Mouse (Mus musculus): ENCODE data around the gene Creb5. TPM values are rescaled to one million over a fixed set of nuclear protein-coding genes. Genes with fewer than 3 reads are reported as not detected.
A peak's percentile ranks its signal among the peaks of the same experiment; 100 is the strongest.

Creb5 gene
- polyA plus RNA-seq, 1 experiment from 2014 or later, result 5.4 TPM

GRCm38 (mm10) chr6:53472751-53473150, 185.7 kb downstream of the Creb5 start:
- H3K4me2 ChIP-seq (replicated peaks; ENCODE audit: low read depth, low read length), result no peak overlapping the region
- H3K9me3 ChIP-seq (ENCODE audit: low read length), result no peaks in the 10 kb centered on the region
- DNase-seq (ENCODE audit: low spot score) (no peak), ATAC-seq (no peak)
- TF ChIP-seq CTCF (IDR thresholded peaks at IDR 0.05) (no peak), EP300 (IDR thresholded peaks at IDR 0.05) (no peak)
- no peaks in the 10 kb centered on the region for H3K36me3 ChIP-seq (ENCODE audit: insufficient read depth, low read length)
- no peaks in the 10 kb centered on the region for H3K27me3 ChIP-seq (replicated peaks; ENCODE audit: insufficient read depth, low read length)
- no peaks in the 10 kb centered on the region; the same call in 1 of the 2 replicates for H3K4me1 ChIP-seq (ENCODE audit: insufficient read depth, low read depth, low read length)
- H3K9ac ChIP-seq (replicated peaks; ENCODE audit: low read depth), result no peak overlapping the region
- no peak overlapping the region for H3K4me3 ChIP-seq (ENCODE audit: low read depth, low read length)
- no peak overlapping the region for H3K27ac ChIP-seq (ENCODE audit: low read length)
- WGBS, result 89% methylated on average over 7 of the region's 7 CpGs

GRCm38 (mm10) chr6:53477501-53477900, 190.4 kb downstream of the Creb5 start:
- H3K4me3 ChIP-seq (ENCODE audit: low read depth, low read length), result no peak overlapping the region
- ATAC-seq (no peak), DNase-seq (ENCODE audit: low spot score) (no peak)
- WGBS, result 86% methylated on average over 5 of the region's 5 CpGs
- TF ChIP-seq CTCF (IDR thresholded peaks at IDR 0.05) (no peak), EP300 (IDR thresholded peaks at IDR 0.05) (no peak)
- H3K27me3 ChIP-seq (replicated peaks; ENCODE audit: insufficient read depth, low read length), result no peaks in the 10 kb centered on the region
- no peaks in the 10 kb centered on the region for H3K4me1 ChIP-seq (ENCODE audit: insufficient read depth, low read depth, low read length)
- H3K9ac ChIP-seq (replicated peaks; ENCODE audit: low read depth), result no peak overlapping the region
- no peaks in the 10 kb centered on the region for H3K36me3 ChIP-seq (ENCODE audit: insufficient read depth, low read length)
- H3K27ac ChIP-seq (ENCODE audit: low read length), result no peak overlapping the region
- H3K9me3 ChIP-seq (ENCODE audit: low read length), result no peaks in the 10 kb centered on the region
- no peak overlapping the region for H3K4me2 ChIP-seq (replicated peaks; ENCODE audit: low read depth, low read length)

GRCm38 (mm10) chr6:53490917-53491316, 203.8 kb downstream of the Creb5 start:
- H3K27ac ChIP-seq (ENCODE audit: low read length), result no peak overlapping the region
- DNase-seq (ENCODE audit: low spot score) (no peak), ATAC-seq (no peak)
- H3K4me2 ChIP-seq (replicated peaks; ENCODE audit: low read depth, low read length), result no peak overlapping the region
- no peak overlapping the region for H3K4me3 ChIP-seq (ENCODE audit: low read depth, low read length)
- H3K9ac ChIP-seq (replicated peaks; ENCODE audit: low read depth), result no peak overlapping the region
- no peaks in the 10 kb centered on the region for H3K4me1 ChIP-seq (ENCODE audit: insufficient read depth, low read depth, low read length)
- TF ChIP-seq CTCF (IDR thresholded peaks at IDR 0.05), result peak; percentile 45
- no peak for TF ChIP-seq EP300 (IDR thresholded peaks at IDR 0.05)
- H3K27me3 ChIP-seq (replicated peaks; ENCODE audit: insufficient read depth, low read length), result no peaks in the 10 kb centered on the region
- H3K36me3 ChIP-seq (ENCODE audit: insufficient read depth, low read length), result no peaks in the 10 kb centered on the region
- WGBS, result 96% methylated on average over 6 of the region's 6 CpGs
- H3K9me3 ChIP-seq (ENCODE audit: low read length), result no peaks in the 10 kb centered on the region

- Histone ChIP-seq H3K4me2 (replicated peaks; ENCODE audit: low read depth, low read length) (no peak overlapping the region), H3K27ac (ENCODE audit: low read length) (no peak overlapping the region), H3K9ac (replicated peaks; ENCODE audit: low read depth) (no peak overlapping the region), H3K36me3 (ENCODE audit: insufficient read depth, low read length) (no peaks in the 10 kb centered on the region), H3K27me3 (replicated peaks; ENCODE audit: insufficient read depth, low read length) (no peaks in the 10 kb centered on the region), H3K4me1 (ENCODE audit: insufficient read depth, low read depth, low read length) (no peaks in the 10 kb centered on the region), H3K4me3 (ENCODE audit: low read depth, low read length) (no peak overlapping the region), H3K9me3 (ENCODE audit: low read length) (no peaks in the 10 kb centered on the region)
- DNase-seq (ENCODE audit: low spot score) (no peak), ATAC-seq (no peak)
- TF ChIP-seq EP300 (IDR thresholded peaks at IDR 0.05) (no peak), CTCF (IDR thresholded peaks at IDR 0.05) (no peak)
- 80% methylated on average over 4 of the region's 4 CpGs for WGBS
Observed at GRCm38 (mm10) chr6:53491331-53491730, 204.3 kb downstream of the Creb5 start.

- H3K9me3 ChIP-seq (ENCODE audit: low read length), result no peaks in the 10 kb centered on the region
- no peak overlapping the region for H3K4me3 ChIP-seq (ENCODE audit: low read depth, low read length)
- DNase-seq (ENCODE audit: low spot score) (peak; percentile 47), ATAC-seq (peak; percentile 75)
- no peaks in the 10 kb centered on the region for H3K27me3 ChIP-seq (replicated peaks; ENCODE audit: insufficient read depth, low read length)
- H3K9ac ChIP-seq (replicated peaks; ENCODE audit: low read depth), result no peak overlapping the region
- WGBS, result 39% methylated on average over 5 of the region's 5 CpGs
- H3K4me2 ChIP-seq (replicated peaks; ENCODE audit: low read depth, low read length), result no peak overlapping the region
- H3K27ac ChIP-seq (ENCODE audit: low read length), result peak overlapping the region; percentile 20; the same call in 1 of the 2 replicates
- TF ChIP-seq CTCF (IDR thresholded peaks at IDR 0.05) (no peak), EP300 (IDR thresholded peaks at IDR 0.05) (no peak)
- H3K4me1 ChIP-seq (ENCODE audit: insufficient read depth, low read depth, low read length), result no peaks in the 10 kb centered on the region
- H3K36me3 ChIP-seq (ENCODE audit: insufficient read depth, low read length), result no peaks in the 10 kb centered on the region
Observed at GRCm38 (mm10) chr6:53493864-53494263, 206.8 kb downstream of the Creb5 start.

- Histone ChIP-seq H3K4me2 (replicated peaks; ENCODE audit: low read depth, low read length) (no peak overlapping the region), H3K36me3 (ENCODE audit: insufficient read depth, low read length) (no peaks in the 10 kb centered on the region), H3K9me3 (ENCODE audit: low read length) (no peaks in the 10 kb centered on the region), H3K4me3 (ENCODE audit: low read depth, low read length) (no peak overlapping the region), H3K27me3 (replicated peaks; ENCODE audit: insufficient read depth, low read length) (no peaks in the 10 kb centered on the region), H3K27ac (ENCODE audit: low read length) (no peak overlapping the region), H3K4me1 (ENCODE audit: insufficient read depth, low read depth, low read length) (no peaks in the 10 kb centered on the region), H3K9ac (replicated peaks; ENCODE audit: low read depth) (no peak overlapping the region)
- no peak for ATAC-seq
- no peak for DNase-seq (ENCODE audit: low spot score)
- TF ChIP-seq EP300 (IDR thresholded peaks at IDR 0.05) (no peak), CTCF (IDR thresholded peaks at IDR 0.05) (no peak)
- WGBS, result 85% methylated on average over 5 of the region's 5 CpGs
Observed at GRCm38 (mm10) chr6:53495667-53496066, 208.6 kb downstream of the Creb5 start.

- 31% methylated on average over 4 of the region's 4 CpGs for WGBS
- H3K4me2 ChIP-seq (replicated peaks; ENCODE audit: low read depth, low read length), result no peak overlapping the region
- peak; percentile 41 for DNase-seq (ENCODE audit: low spot score)
- peak; percentile 53 for ATAC-seq
- H3K4me1 ChIP-seq (ENCODE audit: insufficient read depth, low read depth, low read length), result no peaks in the 10 kb centered on the region
- no peaks in the 10 kb centered on the region for H3K36me3 ChIP-seq (ENCODE audit: insufficient read depth, low read length)
- no peak overlapping the region for H3K4me3 ChIP-seq (ENCODE audit: low read depth, low read length)
- no peak for TF ChIP-seq EP300 (IDR thresholded peaks at IDR 0.05)
- no peaks in the 10 kb centered on the region for H3K9me3 ChIP-seq (ENCODE audit: low read length)
- no peak overlapping the region for H3K27ac ChIP-seq (ENCODE audit: low read length)
- no peak overlapping the region for H3K9ac ChIP-seq (replicated peaks; ENCODE audit: low read depth)
- H3K27me3 ChIP-seq (replicated peaks; ENCODE audit: insufficient read depth, low read length), result no peaks in the 10 kb centered on the region
Observed at GRCm38 (mm10) chr6:53496325-53496753, 209.3 kb downstream of the Creb5 start.

Measured in lung, postnatal 0 days (tissue).